Mouse (Mus musculus) kidney, adult 2 months (tissue): Measurements from ENCODE around the gene Ubqln1. TPM values are rescaled to one million over a fixed set of nuclear protein-coding genes. Genes with fewer than 3 reads are reported as not detected.

ENCODE experiments used
- DNase-seq: peaks from one replicate; pipeline ENCODE4 v3.0.0; 2021
- H3K27ac ChIP-seq: fragments of 200-500 bp; 2 replicates; pipeline ENCODE4 v1.5.1; 2012; ENCODE audit warnings: low read depth, low read length, control low read depth, inconsistent platforms; ENCODE audit not compliant: insufficient read depth
- H3K27me3 ChIP-seq: fragments of 200-500 bp; replicated peaks from 2 replicates; pipeline ENCODE4 v1.6.1; 2012; ENCODE audit warnings: mild to moderate bottlenecking, moderate library complexity, low read length, inconsistent platforms; ENCODE audit not compliant: control insufficient read depth, insufficient read depth
- H3K36me3 ChIP-seq: fragments of 200-500 bp; 2 replicates; pipeline ENCODE4 v1.6.1; 2012; ENCODE audit warnings: mild to moderate bottlenecking, moderate library complexity, low read length, inconsistent platforms; ENCODE audit not compliant: control insufficient read depth, insufficient read depth
- H3K4me1 ChIP-seq: fragments of 200-500 bp; 2 replicates; pipeline ENCODE4 v1.6.1; 2011; ENCODE audit warnings: low read length; ENCODE audit not compliant: control insufficient read depth, insufficient read depth
- H3K4me3 ChIP-seq: fragments of 200-500 bp; 2 replicates; pipeline ENCODE4 v1.5.1; 2011; ENCODE audit warnings: mild to moderate bottlenecking, low read depth, low read length, control low read depth; ENCODE audit not compliant: insufficient read depth
- CTCF ChIP-seq: fragments of 200-500 bp; conservative IDR thresholded peaks from 2 replicates; pipeline ENCODE4 v1.5.1; 2011; ENCODE audit warnings: low read depth, mild to moderate bottlenecking, control low read depth, low read length, moderate library complexity, mixed read lengths; ENCODE audit not compliant: insufficient read depth, insufficient read length
- POLR2A ChIP-seq: fragments of 200-500 bp; IDR thresholded peaks from one replicate; pipeline ENCODE4 v1.6.1; 2011; ENCODE audit warnings: low read depth, low read length, control low read depth
- WGBS: fragments of 180-500 bp; shearing (Covaris S2); methylation state at CpG from one replicate; pipeline ENCODE4 v1.1.7; 2018; 5-methylcytosine and 5-hydroxymethylcytosine counted together
- polyA plus RNA-seq: library from polyadenylated mRNA; depleted of rRNA; stranded (reverse); fragments of >200 nt; gene quantifications from 2 replicates; pipeline ENCODE4 v1.2.3, GENCODE M21; 2012

The Ubqln1 gene
- polyA plus RNA-seq, 1 experiment = 111 TPM

- TF ChIP-seq CTCF (no peak), POLR2A (no peak)
- Histone ChIP-seq H3K4me3 (no peak overlapping the region), H3K4me1 (no peaks in the 10 kb centered on the region), H3K36me3 (no peaks in the 10 kb centered on the region), H3K27ac (no peak overlapping the region), H3K27me3 (no peaks in the 10 kb centered on the region)
- 75% methylated on average over 8 of the region's 8 CpGs for WGBS
- no peak for DNase-seq
These were observed 16.6 kb upstream of the Ubqln1 start for GRCm38 (mm10) chr13:58232070-58232469.

- no peak for DNase-seq
- Histone ChIP-seq H3K27ac (no peak overlapping the region), H3K27me3 (no peaks in the 10 kb centered on the region), H3K36me3 (no peaks in the 10 kb centered on the region), H3K4me3 (no peak overlapping the region), H3K4me1 (no peaks in the 10 kb centered on the region)
- no peak for TF ChIP-seq POLR2A
- no peak for TF ChIP-seq CTCF
- WGBS = 86% methylated on average over 2 of the region's 2 CpGs
These were observed 13.2 kb upstream of the Ubqln1 start for GRCm38 (mm10) chr13:58228624-58229023.

- no peak for DNase-seq
- Histone ChIP-seq H3K4me3 (no peak overlapping the region), H3K4me1 (no peaks in the 10 kb centered on the region), H3K36me3 (no peaks in the 10 kb centered on the region), H3K27ac (no peak overlapping the region), H3K27me3 (no peaks in the 10 kb centered on the region)
- TF ChIP-seq CTCF (no peak), POLR2A (no peak)
- 77% methylated on average over 8 of the region's 8 CpGs for WGBS
These were observed 10.2 kb upstream of the Ubqln1 start for GRCm38 (mm10) chr13:58225694-58226093.

- Histone ChIP-seq H3K36me3 (no peaks in the 10 kb centered on the region), H3K27me3 (no peaks in the 10 kb centered on the region), H3K4me1 (peaks cover 4% of the 10 kb centered on the region; the same call in 1 of the 2 replicates), H3K4me3 (no peak overlapping the region), H3K27ac (no peak overlapping the region)
- WGBS = 45% methylated on average over 3 of the region's 3 CpGs
- DNase-seq = peak; percentile 62
- TF ChIP-seq CTCF (no peak), POLR2A (no peak)
These were observed 4.8 kb upstream of the Ubqln1 start for GRCm38 (mm10) chr13:58220206-58220605.

- Histone ChIP-seq H3K27ac (no peak overlapping the region), H3K27me3 (no peaks in the 10 kb centered on the region), H3K4me1 (peaks cover 11% of the 10 kb centered on the region), H3K36me3 (no peaks in the 10 kb centered on the region), H3K4me3 (no peak overlapping the region)
- DNase-seq = no peak
- WGBS = 75% methylated on average over 2 of the region's 2 CpGs
- TF ChIP-seq POLR2A (no peak), CTCF (no peak)
These were observed 2.1 kb upstream of the Ubqln1 start for GRCm38 (mm10) chr13:58217536-58217935.

GRCm38 (mm10) chr13:58216395-58216794, 942 bp upstream of the Ubqln1 start:
- Histone ChIP-seq H3K4me1 (peaks cover 14% of the 10 kb centered on the region), H3K36me3 (no peaks in the 10 kb centered on the region), H3K27ac (peak overlapping the region; percentile 94), H3K27me3 (no peaks in the 10 kb centered on the region), H3K4me3 (peak overlapping the region; percentile 83; the same call in 1 of the 2 replicates)
- peak; percentile 85 for DNase-seq
- TF ChIP-seq POLR2A = no peak
- no peak for TF ChIP-seq CTCF
- 44% methylated on average over 9 of the region's 9 CpGs for WGBS

- peaks cover 14% of the 10 kb centered on the region for H3K4me1 ChIP-seq
- WGBS = under 1% methylated on average over 48 of the region's 48 CpGs
- peak overlapping the region; percentile 83 for H3K4me3 ChIP-seq
- H3K27ac ChIP-seq = peak overlapping the region; percentile 90
- TF ChIP-seq POLR2A (no peak), CTCF (no peak)
- H3K27me3 ChIP-seq = no peaks in the 10 kb centered on the region
- no peaks in the 10 kb centered on the region for H3K36me3 ChIP-seq
- no peak for DNase-seq
These were observed 231 bp downstream of the Ubqln1 start for GRCm38 (mm10) chr13:58215253-58215591.
